Mouse (Mus musculus) spleen, adult 2 months (tissue): ENCODE measurements around the gene Ankzf1.

Experiments used
- CTCF ChIP-seq: fragments of 200-500 bp; IDR thresholded peaks from 2 replicates; pipeline ENCODE4 v1.5.1; 2011; ENCODE audit warnings: mild to moderate bottlenecking, inconsistent platforms; ENCODE audit not compliant: insufficient read depth, insufficient read length, insufficient replicate concordance; ENCODE audit errors: extremely low read depth
- POLR2A ChIP-seq: fragments of 200-500 bp; IDR thresholded peaks from 2 replicates; pipeline ENCODE4 v1.6.1; 2011; ENCODE audit warnings: low read depth, low read length, inconsistent platforms

- TF ChIP-seq POLR2A: peak; percentile 40
- no peak for TF ChIP-seq CTCF
These were observed 23.2 kb upstream of the Ankzf1 start, which contains the start of gene Zfand2b for GRCm38 (mm10) chr1:75168472-75169464.
